Mouse (Mus musculus) telencephalon, adult 2 months (tissue): ENCODE measurements around the gene Chd4.
"Not testable (repeated sequence)": the region's sequence is repeated elsewhere in the genome, so short reads cannot be mapped to it uniquely, and the experiment has no call there.

Source experiments
- DNase-seq: peaks from one replicate; pipeline ENCODE4 v3.0.0-alpha.2; 2011; ENCODE audit warnings: low read depth, low spot score

Gene Chd4

GRCm38 (mm10) chr6:125160558-125160853, 64.7 kb downstream of the Chd4 start:
- no peak for DNase-seq

GRCm38 (mm10) chr6:125160854-125161760, 65.3 kb downstream of the Chd4 start:
- no peak for DNase-seq

GRCm38 (mm10) chr6:125161971-125162370, 66.2 kb downstream of the Chd4 start:
- DNase-seq: not testable (repeated sequence)

GRCm38 (mm10) chr6:125162615-125163305, 67.0 kb downstream of the Chd4 start:
- not testable (repeated sequence) for DNase-seq

- DNase-seq: no peak
Observed at GRCm38 (mm10) chr6:125163801-125164657, 68.2 kb downstream of the Chd4 start.

- no peak for DNase-seq
Observed at GRCm38 (mm10) chr6:125164672-125165327, 69.0 kb downstream of the Chd4 start.

- peak; percentile 97 for DNase-seq
Observed at GRCm38 (mm10) chr6:125165328-125165891, 69.6 kb downstream of the Chd4 start.

GRCm38 (mm10) chr6:125166051-125166751, 70.4 kb downstream of the Chd4 start, which contains the start of gene Gapdh:
Gene Gapdh, minus strand, starts transcription at chr6:125166467.
- DNase-seq: no peak

GRCm38 (mm10) chr6:125166861-125167650, 71.3 kb downstream of the Chd4 start:
- no peak for DNase-seq

- DNase-seq: no peak
Observed at GRCm38 (mm10) chr6:125168086-125168485, 72.3 kb downstream of the Chd4 start.

GRCm38 (mm10) chr6:125170194-125170593, 74.4 kb downstream of the Chd4 start:
- DNase-seq: no peak

- no peak for DNase-seq
Observed at GRCm38 (mm10) chr6:125172474-125172873, 76.7 kb downstream of the Chd4 start.

- no peak for DNase-seq
Observed at GRCm38 (mm10) chr6:125173256-125173655, 77.5 kb downstream of the Chd4 start.

GRCm38 (mm10) chr6:125175469-125175868, 79.7 kb downstream of the Chd4 start:
- DNase-seq: no peak

- no peak for DNase-seq
Observed at GRCm38 (mm10) chr6:125179601-125180000, 83.8 kb downstream of the Chd4 start.
